Mouse (Mus musculus) thymus, adult 2 months (tissue): ENCODE measurements around the gene Mapk6.

ENCODE experiments used
- CTCF ChIP-seq: fragments of 200-500 bp; IDR thresholded peaks from 2 replicates; pipeline ENCODE4 v1.5.1; 2012; ENCODE audit warnings: mild to moderate bottlenecking, control low read depth, low read length, moderate library complexity, borderline replicate concordance; ENCODE audit not compliant: control insufficient read depth, poor library complexity, insufficient read depth; ENCODE audit errors: extremely low read depth
- POLR2A ChIP-seq: fragments of 200-500 bp; IDR thresholded peaks from 2 replicates; pipeline ENCODE4 v1.6.1; 2012; ENCODE audit warnings: mild to moderate bottlenecking, low read length, control low read depth, moderate library complexity; ENCODE audit not compliant: control insufficient read depth, poor library complexity, insufficient read depth; ENCODE audit errors: extremely low read depth

DNA sequence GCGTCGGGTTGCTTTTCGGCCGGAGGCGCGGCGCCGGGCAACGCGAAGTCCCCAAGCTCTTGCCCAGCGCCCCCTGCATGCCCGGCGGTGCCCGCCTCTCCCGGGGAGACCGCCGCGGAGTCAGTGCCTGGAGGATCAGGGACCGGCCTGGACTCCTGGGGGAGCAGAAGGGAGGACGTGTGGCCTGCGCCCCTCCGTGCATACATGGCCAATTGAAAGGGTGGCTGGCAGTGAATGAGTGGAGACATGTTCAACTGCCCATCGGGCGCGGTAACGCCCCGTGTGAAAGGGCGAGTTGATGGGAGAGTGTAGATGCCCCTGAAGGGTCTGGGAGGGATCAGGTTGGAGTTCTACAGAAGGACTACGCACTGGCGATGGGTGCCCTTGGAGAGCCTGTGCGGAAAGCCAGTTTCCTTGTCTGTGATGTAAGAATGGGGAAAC lies 31.9 kb upstream of the Mapk6 start:
- TF ChIP-seq POLR2A: no peak
- no peak for TF ChIP-seq CTCF
